Comparison of ENCODE assay signal across 9 mouse cellular contexts in genomic region chr2:118007539-118008427, GRCm38 (mm10).
DNase-seq lines count a peak whose midpoint lies in the region; ATAC-seq and TF ChIP-seq lines count a peak whose summit lies in the region.
"Had no signal": no experiment of that assay in that cellular context is flagged by ENCODE, and none has a peak within 500 bp of the region (broad histone marks: within the 10 kb centered on the region; RNA-seq: fewer than 3 reads in every experiment).

No protein-coding gene starts in this region.

- H3K27me3 ChIP-seq in kidney, postnatal 0 days (ENCODE audit: insufficient read depth, low read length), result no peaks in the 10 kb centered on the region
- no peaks in the 10 kb centered on the region for H3K27me3 ChIP-seq in thymus, adult 2 months (ENCODE audit: control insufficient read depth, insufficient read depth, low read length)
- no peaks in the 10 kb centered on the region for H3K27me3 ChIP-seq in hindbrain, embryonic 16.5 days (replicated peaks; ENCODE audit: control insufficient read depth, insufficient read depth, low read length)
- H3K27me3 ChIP-seq: megakaryocyte, embryonic 14.5 days had no signal

- H3K36me3 ChIP-seq in kidney, postnatal 0 days (ENCODE audit: insufficient read depth, low read length), result no peaks in the 10 kb centered on the region
- H3K36me3 ChIP-seq in thymus, adult 2 months (ENCODE audit: control insufficient read depth, insufficient read depth, low read length), result no peaks in the 10 kb centered on the region
- H3K36me3 ChIP-seq in hindbrain, embryonic 16.5 days (ENCODE audit: control insufficient read depth, insufficient read depth, low read length), result no peaks in the 10 kb centered on the region

- TF ChIP-seq CTCF in kidney, postnatal 0 days (IDR thresholded peaks at IDR 0.05; ENCODE audit: low read depth), result no peak
- no peak for TF ChIP-seq CTCF in thymus, adult 2 months (IDR thresholded peaks at IDR 0.05; ENCODE audit: borderline replicate concordance, control insufficient read depth, extremely low read depth, insufficient read depth, low read length, poor library complexity)

- peak; percentile 69 for ATAC-seq in kidney, postnatal 0 days (replicated peaks; ENCODE audit: low FRiP score, low read depth)
- no peak for ATAC-seq in hindbrain, embryonic 16.5 days

- 0 out of 2 replicates have a peak overlapping the region, but pooled peaks have one; percentile 11 for H3K4me2 ChIP-seq in kidney, postnatal 0 days (ENCODE audit: low read length)
- no peak overlapping the region for H3K4me2 ChIP-seq in hindbrain, embryonic 16.5 days (ENCODE audit: low read length)

- TF ChIP-seq POLR2A in thymus, adult 2 months (IDR thresholded peaks at IDR 0.05; ENCODE audit: control insufficient read depth, extremely low read depth, insufficient read depth, low read length, poor library complexity), result no peak

- peak overlapping the region; percentile 54 for H3K27ac ChIP-seq in kidney, postnatal 0 days
- H3K27ac ChIP-seq in thymus, adult 2 months (ENCODE audit: control insufficient read depth, insufficient read depth, low read length), result no peak overlapping the region
- no peak overlapping the region for H3K27ac ChIP-seq in hindbrain, embryonic 16.5 days (ENCODE audit: low read depth, low read length)

- H3K4me3 ChIP-seq in kidney, postnatal 0 days (replicated peaks; ENCODE audit: low read depth, low read length), result no peak overlapping the region
- H3K4me3 ChIP-seq in thymus, adult 2 months (ENCODE audit: control insufficient read depth, insufficient read depth, low read length), result no peak overlapping the region
- H3K4me3 ChIP-seq in hindbrain, embryonic 16.5 days (ENCODE audit: low read length), result no peak overlapping the region
- H3K4me3 ChIP-seq: megakaryocyte, embryonic 14.5 days had no signal

- H3K9me3 ChIP-seq in kidney, postnatal 0 days (replicated peaks; ENCODE audit: low read length), result no peaks in the 10 kb centered on the region
- H3K9me3 ChIP-seq in hindbrain, embryonic 16.5 days (ENCODE audit: control insufficient read depth, low read length), result no peaks in the 10 kb centered on the region
- H3K9me3 ChIP-seq: megakaryocyte, embryonic 14.5 days had no signal

- H3K9ac ChIP-seq in kidney, postnatal 0 days (ENCODE audit: low read depth, low read length), result no peak overlapping the region
- H3K9ac ChIP-seq in hindbrain, embryonic 16.5 days (ENCODE audit: low read depth, low read length), result no peak overlapping the region

- 23% methylated on average over 10 of the region's 10 CpGs for WGBS in kidney, postnatal 0 days
- 41% methylated on average over 10 of the region's 10 CpGs for WGBS in thymus, adult 2 months
- 64% methylated on average over 10 of the region's 10 CpGs for WGBS in hindbrain, embryonic 16.5 days

- no peaks in the 10 kb centered on the region for H3K4me1 ChIP-seq in kidney, postnatal 0 days (replicated peaks; ENCODE audit: insufficient read depth, low read length)
- peaks cover 5% of the 10 kb centered on the region for H3K4me1 ChIP-seq in thymus, adult 2 months (replicated peaks; ENCODE audit: control insufficient read depth, insufficient read depth, low read length)
- H3K4me1 ChIP-seq in hindbrain, embryonic 16.5 days (ENCODE audit: control insufficient read depth, insufficient read depth, low read depth, low read length), result no peaks in the 10 kb centered on the region

- peak; percentile 76 for DNase-seq in CD4-positive helper T cell, adult 2 months (ENCODE audit: low read depth, low spot score)
- peak; percentile 20 for DNase-seq in adipocyte (ENCODE audit: low spot score)
- peak; percentile 24 to 57 for DNase-seq in heart, adult 9 months (ENCODE audit: low spot score in 2 of 2)
- peak; percentile 81 for DNase-seq in kidney, postnatal 0 days (ENCODE audit: low spot score)
- peak; percentile 67 for DNase-seq in lung, postnatal 36 days
- DNase-seq in thymus, adult 2 months, result peak; percentile 36
- DNase-seq in cerebellum, postnatal 14 days, result no peak

Comparison
In these comparisons a context has a peak if more than half of its experiments do, and no peak if none do; other contexts are left out.
1. DNase-seq: peak in CD4-positive helper T cell, adult 2 months (single experiment), adipocyte (single experiment), heart, adult 9 months (2 of 2), kidney, postnatal 0 days (single experiment), lung, postnatal 36 days (single experiment) and thymus, adult 2 months (single experiment); none in cerebellum, postnatal 14 days (0 of 2).